8 mouse cellular contexts compared by ENCODE assay signal in the genomic region with DNA sequence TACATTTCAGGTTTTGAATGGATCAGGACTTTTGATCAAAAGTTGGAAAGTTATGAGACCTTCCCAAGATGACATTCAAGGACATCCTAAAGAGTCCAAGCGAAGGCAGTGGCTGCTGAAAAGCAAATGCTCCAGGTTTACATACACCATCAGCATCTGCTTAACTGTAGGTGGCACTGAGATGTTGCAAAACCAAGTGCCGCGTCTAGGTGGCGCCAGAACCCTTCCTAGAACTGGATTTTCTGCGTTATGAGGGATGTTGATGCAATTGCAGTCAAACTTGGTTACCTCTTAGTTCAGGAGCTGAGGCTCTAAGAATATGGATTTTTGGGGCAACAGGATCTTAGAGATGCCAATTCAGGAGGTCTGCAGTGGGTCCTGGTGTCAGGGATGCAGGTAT. TPM values are rescaled to one million over a fixed set of nuclear protein-coding genes. Genes with fewer than 3 reads are reported as not detected.
A peak's percentile ranks its signal among the peaks of the same experiment; 100 is the strongest.
DNase-seq lines count a peak whose midpoint lies in the region; ATAC-seq lines count a peak whose summit lies in the region.

No protein-coding gene starts in this region.

- H3K27ac ChIP-seq in intestine, embryonic 14.5 days (ENCODE audit: low read depth): no peak overlapping the region
- no peak overlapping the region for H3K27ac ChIP-seq in intestine, embryonic 16.5 days (ENCODE audit: low read length)
- no peak overlapping the region for H3K27ac ChIP-seq in intestine, embryonic 15.5 days

- DNase-seq in intestine, embryonic 14.5 days (ENCODE audit: low spot score): peak; percentile 97
- DNase-seq in cerebellum, postnatal 10 days: peak; percentile 89 to 91
- DNase-seq in frontal cortex, postnatal 36 days (ENCODE audit: low spot score in 2 of 2): peak; percentile 92 to 95
- DNase-seq in left cerebral cortex, postnatal 25 days (ENCODE audit: low spot score in 2 of 2): peak; percentile 88 to 95
- DNase-seq in spleen, postnatal 36 days (ENCODE audit: low spot score in 2 of 2): peak; percentile 19 to 26

- H3K27me3 ChIP-seq in intestine, embryonic 14.5 days (replicated peaks; ENCODE audit: control insufficient read depth, insufficient read depth, low read length): no peaks in the 10 kb centered on the region
- H3K27me3 ChIP-seq in intestine, embryonic 16.5 days (replicated peaks; ENCODE audit: control insufficient read depth, insufficient read depth, low read length): no peaks in the 10 kb centered on the region
- H3K27me3 ChIP-seq in intestine, embryonic 15.5 days (replicated peaks): no peaks in the 10 kb centered on the region

- H3K9ac ChIP-seq in intestine, embryonic 14.5 days (ENCODE audit: low read length): no peak overlapping the region
- no peak overlapping the region for H3K9ac ChIP-seq in intestine, embryonic 16.5 days (ENCODE audit: low read depth, low read length)
- no peak overlapping the region for H3K9ac ChIP-seq in intestine, embryonic 15.5 days

- no peak for ATAC-seq in intestine, embryonic 14.5 days (replicated peaks; ENCODE audit: low FRiP score, low TSS enrichment, low read depth)
- no peak; the same call in 1 of the 2 replicates for ATAC-seq in intestine, embryonic 16.5 days
- peak; percentile 15; the same call in 1 of the 2 replicates for ATAC-seq in intestine, embryonic 15.5 days
- peak; percentile 53; the same call in 1 of the 2 replicates for ATAC-seq in monocyte, adult 5-6 weeks (replicated peaks; ENCODE audit: insufficient number of reproducible peaks, low FRiP score, low TSS enrichment, poor library complexity, severe bottlenecking)

- no peaks in the 10 kb centered on the region for H3K36me3 ChIP-seq in intestine, embryonic 14.5 days (ENCODE audit: control insufficient read depth, insufficient read depth, low read length)
- no peaks in the 10 kb centered on the region for H3K36me3 ChIP-seq in intestine, embryonic 16.5 days (ENCODE audit: control insufficient read depth, insufficient read depth, low read length)
- H3K36me3 ChIP-seq in intestine, embryonic 15.5 days: no peaks in the 10 kb centered on the region

- H3K4me3 ChIP-seq in intestine, embryonic 14.5 days (ENCODE audit: low read depth, low read length): no peak overlapping the region
- H3K4me3 ChIP-seq in intestine, embryonic 16.5 days (ENCODE audit: low read length): no peak overlapping the region
- no peak overlapping the region for H3K4me3 ChIP-seq in intestine, embryonic 15.5 days (replicated peaks)

- H3K4me2 ChIP-seq in intestine, embryonic 14.5 days (ENCODE audit: low read length): no peak overlapping the region
- H3K4me2 ChIP-seq in intestine, embryonic 16.5 days (ENCODE audit: low read depth, low read length): no peak overlapping the region
- H3K4me2 ChIP-seq in intestine, embryonic 15.5 days (replicated peaks): no peak overlapping the region

- H3K4me1 ChIP-seq in intestine, embryonic 14.5 days (replicated peaks; ENCODE audit: control insufficient read depth, insufficient read depth, low read length): no peaks in the 10 kb centered on the region
- H3K4me1 ChIP-seq in intestine, embryonic 16.5 days (ENCODE audit: control insufficient read depth, insufficient read depth, low read length): no peaks in the 10 kb centered on the region
- no peaks in the 10 kb centered on the region for H3K4me1 ChIP-seq in intestine, embryonic 15.5 days (replicated peaks)

- intact Hi-C loops in left cerebral cortex, postnatal 25 days (cut with DNase I): loop anchor here (1.0 to 10.0 kb wide), 4 partner anchors 993 to 1220 kb away; no protein-coding TSS in a partner anchor

- H3K9me3 ChIP-seq in intestine, embryonic 14.5 days (ENCODE audit: control insufficient read depth, low read length): no peaks in the 10 kb centered on the region
- no peaks in the 10 kb centered on the region for H3K9me3 ChIP-seq in intestine, embryonic 16.5 days (ENCODE audit: control insufficient read depth, low read length)
- no peaks in the 10 kb centered on the region for H3K9me3 ChIP-seq in intestine, embryonic 15.5 days

- WGBS in intestine, embryonic 14.5 days: 10% methylated on average over 5 of the region's 5 CpGs
- 12% methylated on average over 5 of the region's 5 CpGs for WGBS in intestine, embryonic 16.5 days
- 10% methylated on average over 5 of the region's 5 CpGs for WGBS in intestine, embryonic 15.5 days

RNA-seq across cellular contexts. Expression of gene Tapt1, which starts 58.0 kb away (rescaled TPM):
- polyA plus RNA-seq in intestine, embryonic 14.5 days (2014; fragmentation: Nextera tagmentation; extraction: Ambion mirVana): 28.1 and 30.5 TPM in 2 replicates
- 20.0 and 21.2 TPM in 2 replicates for polyA plus RNA-seq in intestine, embryonic 16.5 days (2015; fragmentation: Nextera tagmentation; extraction: Ambion mirVana)
- polyA plus RNA-seq in intestine, embryonic 15.5 days (2015; fragmentation: Nextera tagmentation; extraction: Ambion mirVana): 23.8 and 26.3 TPM in 2 replicates
- 10 to 100 TPM; 49.4 to 49.7 TPM for total RNA-seq in left cerebral cortex, postnatal 25 days (2021)
- total RNA-seq in monocyte, adult 5-6 weeks (2017): 60.4 to 82.0 TPM (median 80.8 TPM) in 3 replicates

Comparison
In these comparisons a context has a peak if more than half of its experiments do, and no peak if none do; other contexts are left out.
1. ATAC-seq: peak in intestine, embryonic 15.5 days (single experiment) and monocyte, adult 5-6 weeks (single experiment); none in intestine, embryonic 14.5 days (single experiment) and intestine, embryonic 16.5 days (single experiment).
2. DNase-seq: peak in every context shown above with its lines; median percentile 97 in intestine, embryonic 14.5 days; 94 in frontal cortex, postnatal 36 days; 92 in left cerebral cortex, postnatal 25 days; 90 in cerebellum, postnatal 10 days; 22 in spleen, postnatal 36 days.